Mouse (Mus musculus) left cerebral cortex, adult 2 months (tissue): Measurements from ENCODE around the gene Gm49661. TPM values are rescaled to one million over a fixed set of nuclear protein-coding genes. Genes with fewer than 3 reads are reported as not detected.

Source experiments
- DNase-seq, 2 experiments: peaks; one replicate each; pipeline ENCODE4 v3.0.0; 2021 to 2022; ENCODE audit warnings: low spot score in 2 of 2, mixed read lengths in 1 of 2; ENCODE audit errors: extremely low spot score in 1 of 2
- H3K27ac ChIP-seq: fragments of 200-600 bp; 2 replicates; pipeline ENCODE4 v1.8.1; 2022
- H3K4me3 ChIP-seq: fragments of 200-600 bp; 2 replicates; pipeline ENCODE4 v1.8.1; 2022
- CTCF ChIP-seq: fragments of 200-600 bp; IDR thresholded peaks from 2 replicates; pipeline ENCODE4 v1.8.1; 2022; ENCODE audit warnings: antibody characterized with exemption, mild to moderate bottlenecking, moderate library complexity
- intact Hi-C: fragments of 180-260 bp; cut with DNase I; formaldehyde crosslinking; loops from one replicate; pipeline ENCODE4 v1.15.1; 2025
- total RNA-seq, 2 experiments: library from RNA; stranded (reverse); gene quantifications; 2 replicates each; pipeline ENCODE4 v1.2.3; 2021

The Gm49661 gene
- total RNA-seq, 2 experiments from 2014 or later: not detected

DNA sequence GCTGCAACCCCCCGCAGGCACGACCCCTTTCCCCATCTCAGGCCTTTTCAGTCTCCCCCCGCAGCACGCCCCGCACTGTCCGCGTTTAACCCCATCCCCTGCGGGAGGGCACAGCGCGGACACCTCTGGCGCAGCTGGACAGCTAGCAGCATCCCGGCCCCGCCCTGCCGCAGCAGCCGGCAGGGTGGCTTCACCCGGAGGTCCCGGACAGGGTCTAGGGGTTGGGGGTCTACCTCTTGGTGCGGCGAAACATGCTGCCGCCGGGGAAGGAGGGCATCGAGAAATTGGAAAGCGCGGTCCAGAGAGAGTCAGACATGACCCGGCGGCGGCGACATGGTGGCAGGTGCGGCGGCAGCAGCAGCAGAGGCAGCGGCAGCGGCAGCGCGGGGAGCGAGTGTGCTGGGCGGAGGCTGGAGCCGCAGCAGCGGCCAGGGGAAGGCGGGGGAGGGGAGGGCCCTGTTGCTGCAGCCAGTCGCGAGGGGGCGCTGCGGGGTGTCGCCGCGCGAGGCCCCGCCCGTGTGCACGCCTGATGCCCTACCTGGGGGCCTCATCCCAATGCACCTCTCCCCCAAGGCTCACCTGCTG is 32.2 kb downstream of the Gm49661 start, which contains the start of gene Mast1:
TSS of gene Mast1 (minus strand) at position 398 of the 585 bp plus-strand sequence.
- TF ChIP-seq CTCF: peak; percentile 85
- intact Hi-C loops: no loop called here
- peak within 1 kb of the TSS; percentile 89 for H3K4me3 ChIP-seq
- DNase-seq: peak; percentile 81 to 84
- H3K27ac ChIP-seq: peak within 1 kb of the TSS; percentile 91

GRCm38 (mm10) chr8:84936041-84936961 is 32.9 kb downstream of the Gm49661 start:
- peak overlapping the region; percentile 89 for H3K4me3 ChIP-seq
- TF ChIP-seq CTCF: no peak
- intact Hi-C loops: no loop called here
- peak overlapping the region; percentile 91 for H3K27ac ChIP-seq
- no peak for DNase-seq

DNA sequence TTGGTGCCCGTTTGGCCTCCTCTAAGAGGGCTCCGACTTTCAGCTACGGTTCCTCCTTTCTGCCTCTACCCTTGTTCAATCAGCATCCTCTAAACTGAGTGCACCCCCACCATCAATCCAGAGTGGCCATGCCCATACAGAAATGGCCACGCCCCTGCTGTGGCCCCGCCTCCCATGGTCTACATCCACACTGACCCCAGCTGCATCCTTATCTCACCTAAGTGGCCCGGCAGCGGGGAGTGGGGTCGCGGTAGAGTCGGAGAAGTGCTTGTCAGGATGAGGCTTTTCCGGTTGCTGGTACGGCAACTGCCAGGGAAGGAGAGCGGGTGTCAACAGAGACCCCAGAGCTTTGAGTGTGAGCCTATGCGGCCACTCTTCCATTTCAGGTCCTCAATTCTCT is 33.7 kb downstream of the Gm49661 start:
- H3K4me3 ChIP-seq: peak overlapping the region; percentile 89
- H3K27ac ChIP-seq: peak overlapping the region; percentile 40
- intact Hi-C loops: no loop called here
- no peak for TF ChIP-seq CTCF
- DNase-seq: no peak

- Histone ChIP-seq H3K27ac (peak overlapping the region; percentile 40; the same call in 1 of the 2 replicates), H3K4me3 (peak overlapping the region; percentile 89)
- intact Hi-C loops: no loop called here
- TF ChIP-seq CTCF: no peak
- peak; percentile 42 to 46 for DNase-seq
These were observed 34.4 kb downstream of the Gm49661 start for GRCm38 (mm10) chr8:84934860-84935259.

DNA sequence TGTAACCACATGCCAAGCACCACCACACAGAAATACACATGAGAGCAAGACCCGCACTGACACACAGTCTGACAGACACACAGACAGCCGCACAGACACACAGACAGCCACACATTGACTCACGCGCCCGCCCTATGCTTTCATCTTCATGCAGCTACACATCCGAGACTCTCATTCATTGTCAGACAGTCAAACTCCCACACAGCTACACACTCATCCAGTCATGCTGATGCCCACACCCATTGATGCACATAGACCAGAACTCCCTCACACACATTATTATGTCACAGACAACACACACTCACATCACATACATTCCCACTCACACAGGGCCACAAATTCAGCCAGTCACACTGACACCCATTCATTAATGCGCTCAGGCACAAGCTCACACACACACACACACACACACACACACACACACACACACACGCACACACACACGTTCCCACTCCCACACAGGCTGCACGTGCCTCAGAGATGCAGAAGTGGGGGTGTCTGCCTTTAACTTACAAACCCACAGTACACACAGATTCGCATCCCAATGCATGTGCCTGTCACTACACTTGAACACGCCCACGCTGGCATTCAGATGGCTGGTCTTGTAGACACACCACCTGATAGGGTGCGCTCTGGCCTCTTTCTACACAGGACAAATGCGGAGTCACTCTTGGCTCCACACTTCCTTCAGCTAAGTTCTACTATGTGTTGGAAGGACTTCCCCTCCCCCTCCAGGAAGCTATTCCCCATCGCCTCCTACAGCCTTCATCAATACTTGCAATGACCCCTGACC is 35.3 kb downstream of the Gm49661 start:
- no peak overlapping the region for H3K27ac ChIP-seq
- H3K4me3 ChIP-seq: peak overlapping the region; percentile 89
- intact Hi-C loops: no loop called here
- TF ChIP-seq CTCF: no peak
- DNase-seq: peak; percentile 31 to 34

DNA sequence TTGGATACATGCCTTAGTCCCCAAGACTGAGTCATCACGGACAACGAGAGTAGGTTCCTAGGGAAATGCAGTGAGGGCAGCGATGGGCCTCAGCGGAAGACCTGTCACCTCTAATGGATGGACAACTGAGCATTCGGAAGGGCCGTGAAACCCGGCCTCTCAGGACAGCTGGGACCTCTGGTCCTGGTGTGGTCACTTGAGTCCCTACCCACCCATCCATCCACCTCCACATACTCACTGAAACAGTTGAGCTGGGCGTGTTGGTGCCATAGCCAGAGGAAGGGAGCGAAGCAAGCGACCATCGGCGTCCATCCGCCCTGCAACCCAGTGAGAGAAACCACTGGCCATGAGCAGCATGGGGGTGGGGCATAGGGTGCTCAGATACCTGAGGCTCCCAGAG is 38.7 kb downstream of the Gm49661 start:
- DNase-seq: no peak
- TF ChIP-seq CTCF: no peak
- intact Hi-C loops: no loop called here
- no peak overlapping the region for H3K27ac ChIP-seq
- H3K4me3 ChIP-seq: no peak overlapping the region

DNA sequence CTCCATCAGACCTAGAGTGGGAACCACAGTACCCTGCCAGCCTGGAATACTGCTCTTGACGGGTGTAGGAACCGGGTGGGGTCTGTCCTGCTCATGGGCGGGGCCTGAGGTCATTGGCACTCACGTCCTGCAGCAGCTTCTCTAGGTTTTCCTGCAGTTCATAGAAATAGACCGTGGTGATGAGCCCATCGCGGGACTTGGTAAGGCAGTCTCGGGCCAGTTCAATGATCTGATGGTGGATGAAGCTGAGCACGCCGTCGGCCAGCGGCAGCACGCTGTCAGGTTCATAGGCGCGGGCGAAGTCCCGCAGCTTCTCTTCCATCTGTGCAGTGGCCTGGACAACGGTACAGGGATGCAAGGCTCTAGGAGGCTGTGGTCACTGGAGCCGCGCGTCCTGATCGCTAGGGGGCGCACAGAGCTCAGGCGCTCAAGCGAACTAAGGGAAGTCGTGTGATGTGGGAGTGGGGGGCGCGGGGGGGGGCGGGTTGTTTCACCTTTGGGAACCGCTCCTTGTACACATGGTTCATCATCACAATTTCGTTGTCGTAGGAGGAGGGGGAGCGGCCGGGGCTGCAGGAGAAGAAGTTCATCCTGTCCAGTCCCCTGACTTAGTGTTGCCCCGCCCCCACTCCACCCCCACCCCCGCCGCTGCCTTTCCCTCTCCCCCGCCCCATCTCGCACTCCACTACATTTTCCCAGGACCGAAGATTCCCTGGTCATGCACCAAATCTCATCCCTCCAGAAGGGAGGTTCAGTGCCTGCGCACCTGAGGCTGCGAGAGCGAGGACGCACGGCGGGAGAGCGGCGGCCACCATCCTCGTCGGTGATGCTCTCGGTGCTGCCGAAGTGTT is 40.6 kb downstream of the Gm49661 start:
- intact Hi-C loops: loop anchor here (2.0 kb wide), 1 partner anchor 28 kb away; no protein-coding TSS in a partner anchor
- peak; percentile 71 to 77 for DNase-seq
- TF ChIP-seq CTCF: peak; percentile 71
- Histone ChIP-seq H3K4me3 (peak overlapping the region; percentile 21; the same call in 1 of the 2 replicates), H3K27ac (no peak overlapping the region)

DNA sequence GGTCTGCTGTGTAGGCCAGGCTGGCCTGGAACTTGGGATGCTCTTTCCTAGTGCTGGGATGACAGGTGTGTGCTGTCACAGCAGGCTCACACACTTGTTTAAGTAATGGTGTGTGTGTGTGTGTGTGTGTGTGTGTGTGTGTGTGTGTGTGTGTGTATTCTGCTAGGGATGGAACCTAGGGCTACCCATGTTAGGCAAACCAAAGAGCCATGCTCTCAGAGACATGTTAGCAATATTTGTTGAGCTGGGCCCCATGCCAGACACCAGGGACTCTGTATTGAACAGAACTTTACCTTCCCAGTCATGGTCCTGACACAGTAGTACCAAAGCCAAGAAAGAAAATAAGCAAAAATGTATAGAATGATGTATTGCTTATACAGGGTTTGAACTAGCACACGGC is 41.7 kb downstream of the Gm49661 start:
- Histone ChIP-seq H3K27ac (no peak overlapping the region), H3K4me3 (no peak overlapping the region)
- no peak for DNase-seq
- TF ChIP-seq CTCF: no peak
- intact Hi-C loops: no loop called here

GRCm38 (mm10) chr8:84925557-84925956 is 43.7 kb downstream of the Gm49661 start:
- Histone ChIP-seq H3K4me3 (no peak overlapping the region), H3K27ac (no peak overlapping the region)
- no peak for DNase-seq
- intact Hi-C loops: no loop called here
- no peak for TF ChIP-seq CTCF

- TF ChIP-seq CTCF: no peak
- no peak for DNase-seq
- no peak overlapping the region for H3K4me3 ChIP-seq
- no peak overlapping the region for H3K27ac ChIP-seq
- intact Hi-C loops: loop anchor here (5.0 kb wide), 1 partner anchor 54 kb away; no protein-coding TSS in a partner anchor
These were observed 47.6 kb downstream of the Gm49661 start for GRCm38 (mm10) chr8:84921596-84921995.

DNA sequence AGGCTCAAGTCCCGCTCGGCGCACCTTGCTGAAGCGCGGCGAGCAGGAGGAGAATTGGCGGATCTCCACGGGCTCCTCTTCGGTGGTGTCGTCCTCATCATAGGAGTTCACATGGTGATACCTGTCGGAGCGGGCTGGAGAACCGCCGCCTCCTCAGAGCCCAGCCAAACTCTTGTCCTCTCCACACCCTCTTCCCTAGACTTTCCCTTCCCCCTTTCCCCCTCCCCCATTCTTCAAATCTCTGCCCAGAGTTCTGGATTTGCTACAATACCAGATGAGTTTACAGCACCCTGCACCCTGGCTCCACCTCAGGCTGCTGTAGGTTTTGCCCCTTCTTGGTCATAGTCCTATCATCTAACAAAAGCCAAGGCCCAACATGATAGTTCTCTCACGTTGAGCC is 50.6 kb downstream of the Gm49661 start:
- H3K4me3 ChIP-seq: no peak overlapping the region
- no peak for DNase-seq
- no peak overlapping the region for H3K27ac ChIP-seq
- TF ChIP-seq CTCF: no peak
- intact Hi-C loops: no loop called here
